Mouse (Mus musculus) activated CD4-positive, CD25-positive, alpha-beta regulatory T cell, adult 9 weeks (primary cell): ENCODE data around the gene Hist1h2bg. TPM values are rescaled to one million over a fixed set of nuclear protein-coding genes. Genes with fewer than 3 reads are reported as not detected.

Experiments used
- polyA plus RNA-seq: library from polyadenylated mRNA; unstranded; fragments of 100-300 nt; shearing (Covaris generic); gene quantifications from one replicate; pipeline ENCODE4 v1.2.1, GENCODE M21; 2017

Hist1h2bg gene
- polyA plus RNA-seq, 1 experiment from 2014 or later, result 6.1 TPM

Other genes starting within 250 kb of the Hist1h2bg start
- 30.3 TPM for gene Zfp322a, start 202.2 kb upstream of the Hist1h2bg start, polyA plus RNA-seq
- gene Abt1, start 147.5 kb upstream of the Hist1h2bg start, polyA plus RNA-seq, result 11.8 TPM
- gene Btn1a1, start 105.5 kb upstream of the Hist1h2bg start, polyA plus RNA-seq, result not detected
- not detected for gene Btn2a2, start 82.5 kb upstream of the Hist1h2bg start, polyA plus RNA-seq
- 3.7 TPM for gene Hist1h4h, start 40.3 kb upstream of the Hist1h2bg start, polyA plus RNA-seq
- not detected for gene Hist1h2af, start 37.5 kb upstream of the Hist1h2bg start, polyA plus RNA-seq
- gene Hist1h3g, start 36.0 kb upstream of the Hist1h2bg start, polyA plus RNA-seq, result 0.77 TPM
- gene Hist1h2bh, start 28.0 kb upstream of the Hist1h2bg start, polyA plus RNA-seq, result not detected
- not detected for gene Hist1h3f, start 27.3 kb upstream of the Hist1h2bg start, polyA plus RNA-seq
- 0.90 TPM for gene Hist1h4f, start 19.7 kb upstream of the Hist1h2bg start, polyA plus RNA-seq
- gene Hist1h1d, start 18.1 kb upstream of the Hist1h2bg start, polyA plus RNA-seq, result 0.50 TPM
- 1.3 TPM for gene Hist1h3e, start 9.0 kb upstream of the Hist1h2bg start, polyA plus RNA-seq
- 6.5 TPM for gene Hist1h2ae, start 176 bp upstream of the Hist1h2bg start, polyA plus RNA-seq
- gene Hist1h2bf, start 2.8 kb downstream of the Hist1h2bg start, polyA plus RNA-seq, result 1.1 TPM
- gene Hist1h2ad, start 3.0 kb downstream of the Hist1h2bg start, polyA plus RNA-seq, result not detected
- not detected for gene Hist1h3d, start 4.4 kb downstream of the Hist1h2bg start, polyA plus RNA-seq
- 40.6 TPM for gene Hist1h4d, start 10.2 kb downstream of the Hist1h2bg start, polyA plus RNA-seq
- 5.0 TPM for gene Hist1h2be, start 49.7 kb downstream of the Hist1h2bg start, polyA plus RNA-seq
- gene Hist1h1e, start 51.2 kb downstream of the Hist1h2bg start, polyA plus RNA-seq, result 15.3 TPM
- 0.24 TPM for gene Hist1h2ac, start 112.6 kb downstream of the Hist1h2bg start, polyA plus RNA-seq
- gene Hist1h2bc, start 112.8 kb downstream of the Hist1h2bg start, polyA plus RNA-seq, result 13.7 TPM
- not detected for gene Hist1h1t, start 124.4 kb downstream of the Hist1h2bg start, polyA plus RNA-seq
- 4.1 TPM for gene Hist1h4c, start 127.1 kb downstream of the Hist1h2bg start, polyA plus RNA-seq
- gene Hfe, start 139.5 kb downstream of the Hist1h2bg start, polyA plus RNA-seq, result 0.76 TPM
- gene Hist1h1c, start 167.4 kb downstream of the Hist1h2bg start, polyA plus RNA-seq, result 15.9 TPM
- gene Hist1h3c, start 174.2 kb downstream of the Hist1h2bg start, polyA plus RNA-seq, result not detected
- gene Hist1h2bb, start 175.3 kb downstream of the Hist1h2bg start, polyA plus RNA-seq, result 1.2 TPM
- gene Hist1h2ab, start 179.7 kb downstream of the Hist1h2bg start, polyA plus RNA-seq, result 2.7 TPM
- not detected for gene Hist1h3b, start 180.9 kb downstream of the Hist1h2bg start, polyA plus RNA-seq
- gene Hist1h4b, start 185.6 kb downstream of the Hist1h2bg start, polyA plus RNA-seq, result 18.1 TPM
- not detected for gene Hist1h4a, start 189.8 kb downstream of the Hist1h2bg start, polyA plus RNA-seq
- gene Hist1h3a, start 191.0 kb downstream of the Hist1h2bg start, polyA plus RNA-seq, result 2.4 TPM
- 1.8 TPM for gene Hist1h1a, start 192.3 kb downstream of the Hist1h2bg start, polyA plus RNA-seq
- gene Trim38, start 198.5 kb downstream of the Hist1h2bg start, polyA plus RNA-seq, result not detected
- gene Slc17a2, start 235.6 kb downstream of the Hist1h2bg start, polyA plus RNA-seq, result not detected